Mouse (Mus musculus) cerebellum, adult 18-20 months (tissue): ENCODE measurements at regions not wholly inside any gene's neighbourhood (a gene's known extent, or its start where the extent isn't known, plus 50 kb on each side); places are given as distances from the start of the nearest gene placed in this dataset.

Experiments
- DNase-seq, 2 experiments: peaks; one replicate each; pipeline ENCODE4 v3.0.0; 2021

DNA sequence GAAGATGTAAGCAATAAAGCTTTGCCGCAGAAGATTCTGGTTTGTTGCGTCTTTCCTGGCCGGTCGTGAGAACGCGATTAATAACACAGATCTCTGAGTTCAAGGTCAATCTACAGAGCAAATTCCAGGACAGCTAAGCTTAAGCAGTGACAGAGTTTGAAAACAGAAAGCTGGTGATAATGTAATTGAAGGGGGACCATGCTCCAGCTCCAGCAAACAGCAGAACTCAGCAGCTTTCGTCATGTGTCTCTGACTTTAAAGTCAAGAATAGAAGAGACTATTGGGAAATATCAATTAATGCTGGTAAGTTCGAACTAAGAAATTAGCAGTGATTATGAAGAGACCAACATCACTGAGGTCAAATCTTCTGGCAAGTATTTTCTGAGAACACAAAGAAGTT, 251.2 kb downstream of the Btbd35f27 start:
- DNase-seq = peak in 1 of 2 experiments; percentile 2
